Mouse (Mus musculus) heart, embryonic 11.5 days (tissue): ENCODE results near the gene Zfp871. TPM values are rescaled to one million over a fixed set of nuclear protein-coding genes. Genes with fewer than 3 reads are reported as not detected.

Source experiments
- ATAC-seq: fragments of 200-750 bp; cut with Nextera tagmentation; replicated peaks from 2 replicates; pipeline ENCODE4 v1.8.0; 2017; ENCODE audit warnings: moderate library complexity; ENCODE audit not compliant: insufficient number of reproducible peaks, low FRiP score, low TSS enrichment
- H3K27ac ChIP-seq: fragments of 300-500 bp; sonication (generic); 2 replicates; pipeline ENCODE4 v1.5.1; 2014; ENCODE audit warnings: mild to moderate bottlenecking, low read depth, low read length
- H3K27me3 ChIP-seq: fragments of 300-500 bp; sonication (generic); 2 replicates; pipeline ENCODE4 v1.6.1; 2014; ENCODE audit warnings: mild to moderate bottlenecking, low read length, mixed read lengths; ENCODE audit not compliant: control insufficient read depth, insufficient read depth
- H3K36me3 ChIP-seq: fragments of 300-500 bp; sonication (generic); 2 replicates; pipeline ENCODE4 v1.6.1; 2014; ENCODE audit warnings: mild to moderate bottlenecking, low read length, moderate library complexity, mixed read lengths; ENCODE audit not compliant: control insufficient read depth, insufficient read depth
- H3K4me1 ChIP-seq: fragments of 300-500 bp; sonication (generic); 2 replicates; pipeline ENCODE4 v1.6.1; 2014; ENCODE audit warnings: low read length; ENCODE audit not compliant: control insufficient read depth, insufficient read depth
- H3K4me2 ChIP-seq: fragments of 300-500 bp; sonication (generic); 2 replicates; pipeline ENCODE4 v1.6.1; 2014; ENCODE audit warnings: mild to moderate bottlenecking, moderate library complexity
- H3K4me3 ChIP-seq: fragments of 300-500 bp; sonication (generic); 2 replicates; pipeline ENCODE4 v1.5.1; 2014; ENCODE audit warnings: low read depth, low read length
- H3K9ac ChIP-seq: fragments of 300-500 bp; sonication (generic); 2 replicates; pipeline ENCODE4 v1.6.1; 2014; ENCODE audit warnings: mild to moderate bottlenecking, low read depth, low read length, moderate library complexity
- H3K9me3 ChIP-seq: fragments of 300-500 bp; sonication (generic); replicated peaks from 2 replicates; pipeline ENCODE4 v1.6.1; 2016; ENCODE audit warnings: low read length; ENCODE audit not compliant: control insufficient read depth
- WGBS: fragments of 180-500 bp; shearing (Covaris S2); extraction: QIAGEN DNeasy Blood & Tissue Kit; methylation state at CpG from one replicate; pipeline ENCODE4 v1.1.7; 2014; ENCODE audit not compliant: insufficient replicate concordance; 5-methylcytosine and 5-hydroxymethylcytosine counted together
- polyA plus RNA-seq: library from polyadenylated mRNA; unstranded; fragments of >200 nt; fragmentation: Nextera tagmentation; extraction: Ambion mirVana; gene quantifications from 2 replicates; pipeline ENCODE4 v1.2.1, GENCODE M21; 2014

Gene Zfp871
- polyA plus RNA-seq, result 26.7 and 35.0 TPM in 2 replicates

DNA sequence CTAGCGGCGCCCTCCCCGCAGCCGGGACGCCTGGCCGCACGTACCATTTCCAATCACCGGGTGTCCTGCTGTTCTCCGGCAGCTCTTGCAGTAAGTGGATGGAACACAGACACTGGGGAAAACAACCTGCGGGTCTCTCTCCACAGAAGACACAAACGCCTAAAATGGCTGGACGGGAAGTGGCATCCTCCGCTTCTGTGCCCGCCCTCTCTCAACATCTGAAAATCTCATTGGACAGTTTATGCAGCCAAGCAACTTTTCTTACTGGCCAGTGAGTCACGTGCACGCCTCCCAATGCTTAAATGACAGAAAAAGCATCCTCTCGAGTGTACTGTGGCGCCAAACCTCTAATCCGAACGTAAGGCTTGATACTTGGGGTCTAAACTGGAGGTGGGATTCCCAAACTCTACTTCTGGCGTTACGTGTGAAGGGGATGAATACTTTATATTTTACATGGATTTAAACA, at the start of gene Zfp871:
Gene Zfp871, minus strand, starts transcription at position 194 of the 466 bp plus-strand sequence.
- Histone ChIP-seq H3K9me3 (no peaks in the 10 kb centered on the region), H3K4me2 (peak within 1 kb of the TSS; percentile 76), H3K4me3 (peak within 1 kb of the TSS; percentile 86), H3K9ac (peak within 1 kb of the TSS; percentile 98), H3K36me3 (peaks cover 15% of the 10 kb centered on the region; the same call in 1 of the 2 replicates), H3K4me1 (peaks cover 14% of the 10 kb centered on the region), H3K27me3 (no peaks in the 10 kb centered on the region), H3K27ac (peak within 1 kb of the TSS; percentile 96)
- under 1% methylated on average over 21 of the region's 22 CpGs for WGBS
- ATAC-seq, result peak; percentile 92

DNA sequence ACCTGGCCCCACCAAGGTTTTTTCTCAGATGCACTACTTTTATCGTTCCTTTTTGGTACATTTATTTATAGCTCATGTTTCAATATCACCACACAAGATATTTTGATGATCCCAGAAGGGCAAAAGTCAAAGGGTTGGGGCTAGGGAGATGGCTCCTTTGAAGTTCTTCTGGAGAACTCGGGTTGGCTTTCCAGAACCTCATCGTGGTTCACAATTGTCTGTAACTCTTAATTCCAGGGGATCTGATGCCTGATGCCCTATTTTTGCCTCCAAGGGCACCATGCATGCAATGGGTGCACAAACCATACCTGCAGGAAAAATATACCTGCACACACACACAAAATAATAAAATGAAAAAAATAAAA, 42.3 kb upstream of the Zfp871 start:
- no peaks in the 10 kb centered on the region for H3K27me3 ChIP-seq
- H3K9ac ChIP-seq, result no peak overlapping the region
- WGBS, result 35% methylated on average over 3 of the region's 3 CpGs
- H3K4me2 ChIP-seq, result peak overlapping the region; percentile 76
- H3K36me3 ChIP-seq, result peaks cover 5% of the 10 kb centered on the region; the same call in 1 of the 2 replicates
- peaks cover 6% of the 10 kb centered on the region; the same call in 1 of the 2 replicates for H3K4me1 ChIP-seq
- no peak for ATAC-seq
- peak overlapping the region; percentile 89 for H3K4me3 ChIP-seq
- H3K9me3 ChIP-seq, result no peaks in the 10 kb centered on the region
- no peak overlapping the region for H3K27ac ChIP-seq

DNA sequence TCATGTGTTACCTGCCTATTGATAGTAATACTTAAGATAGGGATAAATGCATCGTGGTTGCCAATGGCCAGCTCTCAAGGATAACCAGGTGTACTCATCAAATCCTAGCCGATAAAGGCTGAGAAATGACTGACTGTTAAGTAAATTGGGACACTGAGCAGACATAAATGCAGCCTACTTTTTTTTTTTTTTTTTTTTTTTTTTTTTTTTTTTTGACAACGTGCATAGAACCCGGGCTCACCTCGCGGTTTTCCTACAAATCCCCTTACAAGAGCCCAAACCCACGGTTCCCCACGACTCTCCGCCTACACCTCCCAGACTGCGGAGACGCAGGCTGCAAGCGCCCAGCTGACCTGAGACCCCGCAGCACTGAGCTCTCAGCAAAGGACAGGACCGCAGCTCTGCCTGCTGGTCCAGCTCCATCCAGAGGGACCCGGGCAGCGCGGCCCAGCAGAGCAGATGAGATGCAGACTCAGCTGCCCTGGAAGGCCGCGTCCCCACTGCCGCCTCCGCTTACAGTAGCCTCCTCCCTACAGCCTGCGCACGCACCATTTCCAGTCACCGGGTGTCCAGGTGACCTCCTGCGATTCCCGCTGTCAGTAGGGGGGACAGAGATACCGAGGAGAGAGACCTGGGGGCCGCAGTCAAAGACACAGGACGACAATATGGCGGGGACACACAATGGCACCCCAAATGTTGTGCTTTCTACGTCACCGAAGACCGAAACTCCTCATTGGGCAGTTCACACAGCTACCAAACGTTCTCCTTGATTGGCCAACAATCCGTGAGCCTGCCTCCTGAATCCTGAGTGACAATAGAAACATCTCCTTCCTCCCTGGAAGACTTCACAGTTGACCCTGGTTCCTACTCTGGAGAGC, 41.7 kb upstream of the Zfp871 start, which contains the start of gene Zfp799:
Gene Zfp799, minus strand, starts transcription at position 722 of the 878 bp plus-strand sequence.
- peak; percentile 85 for ATAC-seq
- peaks cover 6% of the 10 kb centered on the region; the same call in 1 of the 2 replicates for H3K4me1 ChIP-seq
- H3K4me2 ChIP-seq, result peak within 1 kb of the TSS; percentile 76
- no peaks in the 10 kb centered on the region for H3K27me3 ChIP-seq
- peak within 1 kb of the TSS; percentile 94 for H3K9ac ChIP-seq
- peaks cover 5% of the 10 kb centered on the region; the same call in 1 of the 2 replicates for H3K36me3 ChIP-seq
- no peaks in the 10 kb centered on the region for H3K9me3 ChIP-seq
- 3% methylated on average over 35 of the region's 35 CpGs for WGBS
- peak within 1 kb of the TSS; percentile 89 for H3K4me3 ChIP-seq
- H3K27ac ChIP-seq, result peak within 1 kb of the TSS; percentile 75

DNA sequence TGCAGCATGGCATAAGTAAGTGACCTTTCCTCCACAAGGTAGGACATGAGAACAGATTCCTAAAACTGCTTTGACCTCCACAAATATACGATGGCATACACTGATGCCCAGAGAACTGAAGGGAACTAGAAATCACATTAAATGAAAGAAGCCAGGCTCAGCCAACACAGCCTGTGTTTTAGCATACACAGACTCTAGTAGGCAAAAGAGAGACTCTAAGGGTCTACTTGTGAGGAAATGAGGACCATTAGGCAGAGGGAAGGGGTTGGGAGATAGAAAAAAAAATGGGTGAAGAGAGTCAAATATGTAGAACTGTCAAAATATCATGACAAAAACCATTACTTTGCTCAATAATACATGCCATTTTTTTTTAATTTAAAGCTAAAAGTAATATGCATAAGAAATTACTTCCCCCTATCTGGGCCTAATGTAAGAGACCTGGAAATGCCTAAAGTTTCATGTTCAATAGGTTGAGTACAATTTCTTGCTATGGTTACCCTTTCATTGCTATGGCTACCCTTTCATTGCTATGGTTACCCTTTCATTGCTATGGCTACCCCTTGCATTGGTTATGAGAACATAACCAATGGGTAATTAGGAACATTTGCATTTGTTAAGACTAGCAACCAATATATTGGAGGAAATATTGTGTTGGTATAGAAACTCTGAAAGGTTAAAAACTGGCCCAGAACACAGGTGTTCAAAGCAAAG, 28.1 kb upstream of the Zfp871 start:
- Histone ChIP-seq H3K4me2 (no peak overlapping the region), H3K36me3 (peaks cover 21% of the 10 kb centered on the region), H3K4me3 (no peak overlapping the region), H3K27me3 (no peaks in the 10 kb centered on the region), H3K4me1 (no peaks in the 10 kb centered on the region), H3K9ac (no peak overlapping the region), H3K9me3 (no peaks in the 10 kb centered on the region), H3K27ac (no peak overlapping the region)
- WGBS, result 93% methylated on average over 1 of the region's 1 CpGs
- ATAC-seq, result no peak

DNA sequence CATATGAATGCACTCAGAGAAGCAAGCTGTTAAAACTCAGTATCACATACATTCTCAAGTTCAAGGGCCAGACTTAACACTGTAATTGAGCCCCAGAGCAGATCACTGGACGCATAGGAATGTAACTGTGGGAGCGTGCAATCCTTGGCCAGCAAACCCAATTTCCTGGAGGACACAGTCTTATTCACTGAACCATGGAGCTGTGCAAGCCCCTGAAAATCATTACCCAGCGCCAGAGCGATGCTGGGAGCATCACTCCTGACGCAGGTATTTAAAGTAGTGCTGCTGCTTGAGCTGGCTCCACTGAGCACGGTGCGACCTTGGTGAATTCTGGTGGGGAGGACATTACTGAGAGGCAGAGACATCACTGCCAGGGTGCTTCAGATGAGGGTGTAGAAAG, 26.0 kb upstream of the Zfp871 start:
- Histone ChIP-seq H3K9ac (no peak overlapping the region), H3K4me1 (peaks cover 3% of the 10 kb centered on the region), H3K4me2 (no peak overlapping the region), H3K27ac (no peak overlapping the region), H3K36me3 (peaks cover 5% of the 10 kb centered on the region), H3K9me3 (no peaks in the 10 kb centered on the region), H3K4me3 (no peak overlapping the region), H3K27me3 (no peaks in the 10 kb centered on the region)
- ATAC-seq, result no peak
- WGBS, result 73% methylated on average over 7 of the region's 7 CpGs

DNA sequence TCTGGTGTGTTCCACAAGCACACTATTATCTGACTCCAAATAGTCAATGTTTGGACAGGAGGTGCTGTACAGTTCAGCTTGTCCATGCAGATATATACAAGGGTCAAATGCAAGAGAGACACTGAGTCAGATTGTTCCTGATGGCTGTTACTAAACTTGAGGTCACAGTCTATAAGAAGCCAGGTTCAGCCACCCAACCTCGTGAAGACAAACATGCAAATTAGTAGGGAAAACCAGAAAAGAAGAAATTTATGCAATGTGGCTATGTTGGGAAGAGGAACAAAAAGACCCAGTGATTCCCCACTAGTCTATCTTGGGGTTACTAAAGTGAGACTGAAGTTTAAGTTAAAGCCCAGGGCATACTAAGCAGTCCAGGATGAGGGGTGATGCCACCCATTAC, 22.6 kb upstream of the Zfp871 start:
- H3K9me3 ChIP-seq, result no peaks in the 10 kb centered on the region
- 47% methylated on average over 1 of the region's 1 CpGs for WGBS
- H3K9ac ChIP-seq, result no peak overlapping the region
- no peak overlapping the region for H3K4me3 ChIP-seq
- no peak overlapping the region for H3K27ac ChIP-seq
- no peaks in the 10 kb centered on the region for H3K36me3 ChIP-seq
- H3K27me3 ChIP-seq, result no peaks in the 10 kb centered on the region
- H3K4me1 ChIP-seq, result peaks cover 4% of the 10 kb centered on the region
- no peak overlapping the region for H3K4me2 ChIP-seq
- ATAC-seq, result no peak

DNA sequence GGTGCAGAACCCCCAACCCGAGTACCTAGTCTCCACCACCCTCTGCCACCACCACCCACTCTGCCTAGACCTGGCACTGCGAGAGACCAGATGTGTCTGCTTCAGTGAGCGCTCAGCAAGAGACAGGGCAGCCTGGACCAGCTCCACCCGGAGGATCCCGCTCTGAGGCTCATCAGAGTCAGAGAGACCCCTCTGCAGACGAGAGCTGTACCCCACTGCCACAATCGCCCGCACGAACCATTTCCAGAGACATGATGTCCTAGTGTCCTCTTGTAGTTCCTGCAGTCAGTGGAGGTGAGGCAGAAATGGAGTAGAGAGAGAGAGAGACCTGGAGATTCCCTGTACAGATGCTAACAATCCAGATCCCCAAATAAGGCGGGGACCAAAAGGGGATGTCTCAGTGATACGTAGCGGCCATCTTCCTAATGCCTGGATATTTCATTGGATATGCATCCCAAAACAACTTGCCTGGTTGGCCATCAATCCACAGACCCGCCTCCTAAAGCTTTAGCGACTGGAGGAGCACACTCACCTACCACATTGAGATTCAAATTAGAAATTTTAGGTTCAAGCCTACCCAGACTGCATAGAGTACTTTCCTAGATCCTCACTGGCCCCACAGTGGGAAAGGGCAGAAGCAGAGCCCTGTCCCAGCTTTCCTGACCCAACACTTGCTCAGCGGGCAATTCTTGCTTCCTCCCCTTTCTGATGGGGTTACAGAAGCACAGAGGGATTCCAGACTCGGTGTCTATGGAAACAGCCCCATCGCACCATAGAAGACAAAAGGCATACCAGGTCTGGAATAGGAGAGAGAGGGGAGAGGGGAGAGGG, 21.7 kb upstream of the Zfp871 start, which contains the start of gene Zfp811:
Gene Zfp811, minus strand, starts transcription at position 388 of the 831 bp plus-strand sequence.
- Histone ChIP-seq H3K4me2 (peak within 1 kb of the TSS; percentile 80), H3K36me3 (no peaks in the 10 kb centered on the region), H3K9me3 (no peaks in the 10 kb centered on the region), H3K27me3 (no peaks in the 10 kb centered on the region), H3K27ac (no peak within 1 kb of the TSS), H3K9ac (peak within 1 kb of the TSS; percentile 68), H3K4me1 (peaks cover 4% of the 10 kb centered on the region), H3K4me3 (peak within 1 kb of the TSS; percentile 55)
- ATAC-seq, result no peak
- WGBS, result 2% methylated on average over 17 of the region's 17 CpGs

DNA sequence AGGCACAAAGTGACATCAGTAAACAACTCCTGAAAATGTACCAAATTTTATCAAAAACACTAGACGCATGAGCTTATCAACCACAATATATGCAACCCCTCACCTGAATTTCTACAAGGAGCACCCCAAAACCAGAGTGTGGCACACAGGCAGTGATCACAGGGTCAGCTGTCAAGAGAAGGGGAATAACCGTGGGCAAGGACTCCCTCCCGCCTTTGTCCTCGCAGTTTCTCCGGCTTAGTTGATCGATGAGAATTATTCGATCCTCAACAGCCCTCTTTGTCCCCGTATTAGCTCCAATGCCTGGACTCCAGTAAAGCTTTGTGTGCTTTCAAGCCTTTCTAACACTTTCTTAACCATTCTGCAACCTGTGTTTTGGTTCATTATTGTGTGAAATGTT, 20.8 kb upstream of the Zfp871 start:
- Histone ChIP-seq H3K4me1 (peaks cover 4% of the 10 kb centered on the region), H3K27ac (no peak overlapping the region), H3K27me3 (no peaks in the 10 kb centered on the region), H3K9ac (0 out of 2 replicates have a peak overlapping the region, but pooled peaks have one; percentile 68), H3K4me2 (peak overlapping the region; percentile 80), H3K9me3 (no peaks in the 10 kb centered on the region), H3K4me3 (peak overlapping the region; percentile 55), H3K36me3 (no peaks in the 10 kb centered on the region)
- no peak for ATAC-seq
- 14% methylated on average over 8 of the region's 8 CpGs for WGBS
